Mouse (Mus musculus) G1E (cell line): Measurements from ENCODE around the gene Rsph1.

Experiments used
- CTCF ChIP-seq: IDR thresholded peaks from 2 replicates; pipeline ENCODE4 v1.5.1; 2012; ENCODE audit warnings: low read depth, low read length, inconsistent platforms, mixed read lengths
- GATA1 ChIP-seq: IDR thresholded peaks from 2 replicates; pipeline ENCODE4 v1.6.1; 2012; ENCODE audit warnings: borderline replicate concordance, low read length, inconsistent platforms, mixed read lengths
- GATA2 ChIP-seq: IDR thresholded peaks from 2 replicates; pipeline ENCODE4 v1.6.1; 2012; ENCODE audit warnings: low read depth, low read length, inconsistent platforms, borderline replicate concordance
- POLR2AphosphoS5 ChIP-seq: IDR thresholded peaks from 2 replicates; pipeline ENCODE4 v1.6.1; 2012; ENCODE audit warnings: low read depth, low read length, inconsistent platforms; ENCODE audit not compliant: insufficient replicate concordance
- TAL1 ChIP-seq: conservative IDR thresholded peaks from 2 replicates; pipeline ENCODE4 v1.6.1; 2012; ENCODE audit warnings: low read depth, low read length, inconsistent platforms, mixed read lengths

DNA sequence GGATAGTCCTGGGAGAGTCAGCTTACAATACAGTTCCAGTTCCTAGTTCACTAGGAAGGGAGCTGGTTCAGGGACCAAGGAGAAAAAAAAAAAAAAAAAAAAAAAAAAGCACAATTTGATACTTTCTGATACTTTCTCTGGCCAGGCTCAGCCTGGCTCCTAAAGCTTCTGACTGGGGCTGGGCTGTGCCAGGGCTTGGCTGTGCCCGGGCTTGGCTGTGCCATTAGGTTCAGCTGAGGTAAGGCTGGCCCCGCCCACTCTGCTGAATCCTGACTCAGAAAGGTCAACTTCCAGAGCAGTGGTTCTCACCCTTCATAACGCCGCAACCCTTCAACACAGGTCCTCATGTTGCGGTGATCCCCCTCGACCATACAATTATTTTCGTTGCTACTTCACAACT is 16.8 kb downstream of the Rsph1 start:
- TF ChIP-seq CTCF (no peak), GATA1 (no peak), TAL1 (no peak), POLR2AphosphoS5 (no peak), GATA2 (no peak)
